Mouse (Mus musculus): ENCODE results near the gene Elmsan1. TPM values are rescaled to one million over a fixed set of nuclear protein-coding genes. Genes with fewer than 3 reads are reported as not detected.
A peak's percentile ranks its signal among the peaks of the same experiment; 100 is the strongest.

The Elmsan1 gene
- polyA plus RNA-seq, 1 experiment from 2014 or later: 9.8 TPM

- peaks cover 21% of the 10 kb centered on the region for H3K4me1 ChIP-seq (ENCODE audit: control insufficient read depth, insufficient read depth, low read length)
- no peak for ATAC-seq (ENCODE audit: low read depth)
- peaks cover 44% of the 10 kb centered on the region for H3K36me3 ChIP-seq (ENCODE audit: control insufficient read depth, insufficient read depth, low read length)
- WGBS: 85% methylated on average over 3 of the region's 3 CpGs
- no peak for DNase-seq (ENCODE audit: low spot score)
- H3K4me3 ChIP-seq (ENCODE audit: low read depth, low read length): no peak overlapping the region
- no peak overlapping the region for H3K9ac ChIP-seq (ENCODE audit: low read depth, low read length)
- H3K9me3 ChIP-seq (ENCODE audit: control insufficient read depth, low read length): no peaks in the 10 kb centered on the region
- no peaks in the 10 kb centered on the region for H3K27me3 ChIP-seq (replicated peaks; ENCODE audit: control insufficient read depth, insufficient read depth, low read length)
- H3K4me2 ChIP-seq (ENCODE audit: low read depth, low read length): no peak overlapping the region
- no peak overlapping the region for H3K27ac ChIP-seq (replicated peaks; ENCODE audit: low read depth, low read length)
Observed at GRCm38 (mm10) chr12:84172216-84172615, 46.5 kb downstream of the Elmsan1 start.

DNA sequence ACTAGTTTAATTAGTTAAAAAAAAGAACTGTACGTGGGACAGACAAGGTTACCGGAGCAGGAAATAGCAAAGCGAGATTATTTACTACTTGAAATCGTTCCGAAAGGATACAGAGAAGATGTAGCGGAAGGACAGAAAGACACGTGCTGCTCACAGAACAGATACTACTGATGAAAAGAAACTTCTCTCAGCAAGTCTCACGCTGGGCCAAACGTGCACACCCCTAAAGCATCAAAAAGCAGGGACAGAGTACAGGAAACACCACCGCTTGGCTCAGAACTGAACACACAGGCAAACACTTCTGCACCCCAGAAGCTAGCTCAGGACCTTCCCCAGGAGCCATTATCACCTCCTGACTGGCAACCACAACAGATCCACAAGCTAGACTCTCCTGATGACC, 48.1 kb downstream of the Elmsan1 start:
- Histone ChIP-seq H3K4me2 (ENCODE audit: low read depth, low read length) (no peak overlapping the region), H3K9me3 (ENCODE audit: control insufficient read depth, low read length) (no peaks in the 10 kb centered on the region), H3K9ac (ENCODE audit: low read depth, low read length) (no peak overlapping the region), H3K27me3 (replicated peaks; ENCODE audit: control insufficient read depth, insufficient read depth, low read length) (no peaks in the 10 kb centered on the region), H3K27ac (replicated peaks; ENCODE audit: low read depth, low read length) (no peak overlapping the region), H3K4me3 (ENCODE audit: low read depth, low read length) (no peak overlapping the region), H3K36me3 (ENCODE audit: control insufficient read depth, insufficient read depth, low read length) (peaks cover 44% of the 10 kb centered on the region), H3K4me1 (ENCODE audit: control insufficient read depth, insufficient read depth, low read length) (peaks cover 17% of the 10 kb centered on the region)
- no peak for DNase-seq (ENCODE audit: low spot score)
- 80% methylated on average over 10 of the region's 10 CpGs for WGBS
- no peak for ATAC-seq (ENCODE audit: low read depth)

GRCm38 (mm10) chr12:84165631-84166373, 52.9 kb downstream of the Elmsan1 start:
- DNase-seq (ENCODE audit: low spot score): peak; percentile 66
- H3K9me3 ChIP-seq (ENCODE audit: control insufficient read depth, low read length): no peaks in the 10 kb centered on the region
- no peak overlapping the region for H3K4me2 ChIP-seq (ENCODE audit: low read depth, low read length)
- peaks cover 12% of the 10 kb centered on the region for H3K4me1 ChIP-seq (ENCODE audit: control insufficient read depth, insufficient read depth, low read length)
- H3K36me3 ChIP-seq (ENCODE audit: control insufficient read depth, insufficient read depth, low read length): peaks cover 33% of the 10 kb centered on the region
- no peak overlapping the region for H3K9ac ChIP-seq (ENCODE audit: low read depth, low read length)
- peak overlapping the region; percentile 52; the same call in 1 of the 2 replicates for H3K27ac ChIP-seq (replicated peaks; ENCODE audit: low read depth, low read length)
- no peak for ATAC-seq (ENCODE audit: low read depth)
- 23% methylated on average over 8 of the region's 8 CpGs for WGBS
- H3K27me3 ChIP-seq (replicated peaks; ENCODE audit: control insufficient read depth, insufficient read depth, low read length): no peaks in the 10 kb centered on the region
- no peak overlapping the region for H3K4me3 ChIP-seq (ENCODE audit: low read depth, low read length)

- H3K9ac ChIP-seq (ENCODE audit: low read depth, low read length): no peak overlapping the region
- no peak overlapping the region for H3K4me3 ChIP-seq (ENCODE audit: low read depth, low read length)
- peaks cover 42% of the 10 kb centered on the region for H3K36me3 ChIP-seq (ENCODE audit: control insufficient read depth, insufficient read depth, low read length)
- H3K27me3 ChIP-seq (replicated peaks; ENCODE audit: control insufficient read depth, insufficient read depth, low read length): no peaks in the 10 kb centered on the region
- ATAC-seq (ENCODE audit: low read depth) (no peak), DNase-seq (ENCODE audit: low spot score) (no peak)
- no peaks in the 10 kb centered on the region for H3K9me3 ChIP-seq (ENCODE audit: control insufficient read depth, low read length)
- 79% methylated on average over 11 of the region's 11 CpGs for WGBS
- H3K27ac ChIP-seq (replicated peaks; ENCODE audit: low read depth, low read length): no peak overlapping the region
- no peak overlapping the region for H3K4me2 ChIP-seq (ENCODE audit: low read depth, low read length)
- H3K4me1 ChIP-seq (ENCODE audit: control insufficient read depth, insufficient read depth, low read length): peaks cover 12% of the 10 kb centered on the region
Observed at GRCm38 (mm10) chr12:84163586-84164110, 55.0 kb downstream of the Elmsan1 start.

DNA sequence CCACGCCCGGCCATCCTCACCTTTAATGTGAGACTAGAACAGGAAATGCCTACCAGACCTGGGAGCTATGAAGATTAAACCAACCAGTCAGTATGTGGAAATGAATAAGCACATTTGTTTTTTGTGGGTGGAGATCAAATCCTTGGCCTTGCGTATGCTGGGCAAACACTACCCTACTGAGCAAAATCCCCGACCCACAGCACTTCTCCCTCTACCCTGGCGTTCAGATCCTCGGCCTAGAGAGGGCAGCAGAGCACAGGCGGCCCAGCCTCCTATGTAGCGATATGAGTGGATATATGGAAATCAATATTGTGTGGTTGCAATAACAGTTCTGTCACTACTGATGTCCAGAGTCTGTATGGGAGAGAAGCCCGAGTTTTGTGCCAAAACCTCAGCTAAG, 55.5 kb downstream of the Elmsan1 start:
- Histone ChIP-seq H3K27ac (replicated peaks; ENCODE audit: low read depth, low read length) (no peak overlapping the region), H3K4me3 (ENCODE audit: low read depth, low read length) (no peak overlapping the region), H3K4me1 (ENCODE audit: control insufficient read depth, insufficient read depth, low read length) (peaks cover 12% of the 10 kb centered on the region), H3K4me2 (ENCODE audit: low read depth, low read length) (no peak overlapping the region), H3K9ac (ENCODE audit: low read depth, low read length) (no peak overlapping the region), H3K27me3 (replicated peaks; ENCODE audit: control insufficient read depth, insufficient read depth, low read length) (no peaks in the 10 kb centered on the region), H3K9me3 (ENCODE audit: control insufficient read depth, low read length) (no peaks in the 10 kb centered on the region), H3K36me3 (ENCODE audit: control insufficient read depth, insufficient read depth, low read length) (peaks cover 48% of the 10 kb centered on the region)
- no peak for ATAC-seq (ENCODE audit: low read depth)
- WGBS: 83% methylated on average over 9 of the region's 9 CpGs
- no peak for DNase-seq (ENCODE audit: low spot score)

DNA sequence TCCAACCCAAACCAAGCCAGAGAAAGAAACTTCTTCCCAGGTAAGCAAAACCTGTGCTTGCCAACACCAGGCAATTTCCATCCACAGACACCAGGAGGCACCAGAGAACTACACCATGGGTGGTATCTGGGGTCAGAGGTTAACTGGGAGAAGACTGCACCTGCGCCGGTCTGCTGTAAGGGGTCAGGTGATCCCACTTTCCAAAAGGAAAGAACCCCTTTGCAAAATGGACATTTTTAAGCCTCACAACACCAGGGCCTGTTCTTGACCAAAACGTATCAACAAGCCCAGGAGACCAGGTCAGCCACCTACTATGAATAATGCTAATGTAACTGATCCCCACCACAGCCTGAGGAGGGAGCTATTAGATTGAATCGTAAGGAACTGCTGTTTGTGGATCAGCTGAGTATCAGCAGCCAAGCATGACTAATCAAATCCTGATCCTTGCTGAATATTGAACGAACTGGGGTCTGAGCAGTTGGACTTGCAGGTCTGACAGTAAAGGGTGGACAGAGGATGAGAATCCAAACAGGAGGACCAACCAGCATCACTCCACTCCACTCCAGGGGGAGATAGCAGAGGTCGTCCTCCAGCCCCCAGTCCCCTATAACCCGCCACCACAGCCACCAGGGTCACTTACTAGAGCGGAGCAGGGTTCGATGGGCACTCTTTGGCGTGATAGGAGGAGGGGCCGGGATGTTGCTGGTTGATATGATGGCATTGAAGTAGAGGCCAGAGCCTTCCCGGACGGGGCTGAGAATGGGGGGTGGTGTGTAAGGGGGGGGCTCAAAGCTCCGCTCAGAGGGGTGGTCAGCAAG, 56.9 kb downstream of the Elmsan1 start:
- H3K4me3 ChIP-seq (ENCODE audit: low read depth, low read length): no peak overlapping the region
- DNase-seq (ENCODE audit: low spot score) (peak; percentile 58), ATAC-seq (ENCODE audit: low read depth) (no peak)
- H3K4me1 ChIP-seq (ENCODE audit: control insufficient read depth, insufficient read depth, low read length): peaks cover 12% of the 10 kb centered on the region
- H3K9me3 ChIP-seq (ENCODE audit: control insufficient read depth, low read length): no peaks in the 10 kb centered on the region
- no peak overlapping the region for H3K27ac ChIP-seq (replicated peaks; ENCODE audit: low read depth, low read length)
- H3K4me2 ChIP-seq (ENCODE audit: low read depth, low read length): no peak overlapping the region
- peaks cover 61% of the 10 kb centered on the region for H3K36me3 ChIP-seq (ENCODE audit: control insufficient read depth, insufficient read depth, low read length)
- H3K27me3 ChIP-seq (replicated peaks; ENCODE audit: control insufficient read depth, insufficient read depth, low read length): no peaks in the 10 kb centered on the region
- no peak overlapping the region for H3K9ac ChIP-seq (ENCODE audit: low read depth, low read length)
- WGBS: 75% methylated on average over 14 of the region's 14 CpGs

- WGBS: 71% methylated on average over 8 of the region's 8 CpGs
- no peak for DNase-seq (ENCODE audit: low spot score)
- Histone ChIP-seq H3K9ac (ENCODE audit: low read depth, low read length) (no peak overlapping the region), H3K27ac (replicated peaks; ENCODE audit: low read depth, low read length) (no peak overlapping the region), H3K9me3 (ENCODE audit: control insufficient read depth, low read length) (no peaks in the 10 kb centered on the region), H3K27me3 (replicated peaks; ENCODE audit: control insufficient read depth, insufficient read depth, low read length) (no peaks in the 10 kb centered on the region), H3K4me3 (ENCODE audit: low read depth, low read length) (no peak overlapping the region), H3K4me2 (ENCODE audit: low read depth, low read length) (no peak overlapping the region), H3K36me3 (ENCODE audit: control insufficient read depth, insufficient read depth, low read length) (peaks cover 68% of the 10 kb centered on the region), H3K4me1 (ENCODE audit: control insufficient read depth, insufficient read depth, low read length) (peaks cover 9% of the 10 kb centered on the region)
- ATAC-seq (ENCODE audit: low read depth): no peak
Observed at GRCm38 (mm10) chr12:84161116-84161515, 57.6 kb downstream of the Elmsan1 start.

- Histone ChIP-seq H3K9ac (ENCODE audit: low read depth, low read length) (no peak overlapping the region), H3K36me3 (ENCODE audit: control insufficient read depth, insufficient read depth, low read length) (peaks cover 71% of the 10 kb centered on the region), H3K4me2 (ENCODE audit: low read depth, low read length) (no peak overlapping the region), H3K4me3 (ENCODE audit: low read depth, low read length) (no peak overlapping the region), H3K27me3 (replicated peaks; ENCODE audit: control insufficient read depth, insufficient read depth, low read length) (no peaks in the 10 kb centered on the region), H3K27ac (replicated peaks; ENCODE audit: low read depth, low read length) (no peak overlapping the region), H3K9me3 (ENCODE audit: control insufficient read depth, low read length) (no peaks in the 10 kb centered on the region), H3K4me1 (ENCODE audit: control insufficient read depth, insufficient read depth, low read length) (peaks cover 3% of the 10 kb centered on the region; the same call in 1 of the 2 replicates)
- WGBS: 97% methylated on average over 8 of the region's 8 CpGs
- DNase-seq (ENCODE audit: low spot score) (no peak), ATAC-seq (ENCODE audit: low read depth) (no peak)
Observed at GRCm38 (mm10) chr12:84160491-84160890, 58.2 kb downstream of the Elmsan1 start.
